In the genomic region with DNA sequence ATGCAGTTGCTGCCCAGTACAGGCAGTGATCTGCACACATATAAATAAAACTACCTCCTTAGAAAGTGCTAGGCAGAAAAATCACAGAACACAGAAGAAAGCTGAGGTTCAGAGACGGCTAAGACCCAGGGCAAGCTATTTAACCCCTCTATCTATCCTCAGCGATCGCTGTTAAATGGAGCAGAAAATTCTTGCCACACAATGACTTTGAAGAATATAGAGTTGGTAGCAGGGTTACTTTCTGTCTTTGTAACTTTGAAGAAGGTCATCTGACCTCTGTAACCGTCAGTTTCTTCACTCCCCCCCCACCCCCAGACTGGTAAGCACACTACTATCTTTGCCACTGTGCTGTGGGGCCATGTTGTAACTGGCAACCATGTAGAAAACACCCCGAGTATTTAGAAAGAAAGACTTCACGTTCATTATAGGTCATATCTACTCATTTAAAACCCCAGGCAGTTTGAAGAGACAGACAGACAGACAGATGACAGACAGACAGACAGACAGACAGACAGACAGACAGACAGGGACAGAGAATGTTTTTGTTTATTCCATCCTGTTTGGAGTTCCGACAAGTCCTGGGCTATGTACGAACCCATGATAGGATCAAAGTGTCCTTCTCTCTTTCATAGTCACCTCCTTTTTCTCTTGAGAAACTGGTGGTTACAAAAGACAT, we compare ENCODE assay signal across 15 mouse cellular contexts.
"Had no signal": no experiment of that assay in that cellular context is flagged by ENCODE, and none has a peak within 500 bp of the region (broad histone marks: within the 10 kb centered on the region; RNA-seq: fewer than 3 reads in every experiment).

No protein-coding gene starts in this region.

- ATAC-seq: liver, postnatal 0 days had no signal

- H3K27ac ChIP-seq: kidney, postnatal 0 days; limb, embryonic 12.5 days; liver, embryonic 13.5 days; lung, embryonic 15.5 days; macrophage; neural tube, embryonic 13.5 days had no signal

- H3K9ac ChIP-seq: limb, embryonic 12.5 days; liver, embryonic 13.5 days; liver, postnatal 0 days; lung, embryonic 15.5 days; neural tube, embryonic 13.5 days had no signal

- DNase-seq: kidney, adult 8-10 months; kidney, postnatal 36 days; layer of hippocampus, adult 9-11 months; layer of hippocampus, postnatal 36 days; liver; liver, embryonic 13.5 days; liver, postnatal 0 days; lung, postnatal 14 days; right cerebral cortex, adult 18-20 months; right cerebral cortex, postnatal 25 days had no signal

- H3K9me3 ChIP-seq: liver, embryonic 13.5 days; lung, embryonic 15.5 days; neural tube, embryonic 13.5 days had no signal

- H3K4me2 ChIP-seq: limb, embryonic 12.5 days; liver, embryonic 13.5 days; lung, embryonic 15.5 days had no signal

- H3K36me3 ChIP-seq: limb, embryonic 12.5 days; liver, embryonic 13.5 days; lung, embryonic 15.5 days; neural tube, embryonic 13.5 days had no signal

- H3K4me3 ChIP-seq: limb, embryonic 12.5 days; liver, embryonic 13.5 days; lung, embryonic 15.5 days; neural tube, embryonic 13.5 days had no signal

- H3K27me3 ChIP-seq: limb, embryonic 12.5 days; liver, embryonic 13.5 days; lung, embryonic 15.5 days; neural tube, embryonic 13.5 days had no signal
